Mouse (Mus musculus) liver, adult (tissue): ENCODE results near the gene Lrrk1.

Experiments
- GATA4 ChIP-seq: IDR thresholded peaks from 2 replicates; pipeline ENCODE4 v1.6.1; 2014; ENCODE audit warnings: mild to moderate bottlenecking, low read length; ENCODE audit not compliant: insufficient replicate concordance

The Lrrk1 gene

DNA sequence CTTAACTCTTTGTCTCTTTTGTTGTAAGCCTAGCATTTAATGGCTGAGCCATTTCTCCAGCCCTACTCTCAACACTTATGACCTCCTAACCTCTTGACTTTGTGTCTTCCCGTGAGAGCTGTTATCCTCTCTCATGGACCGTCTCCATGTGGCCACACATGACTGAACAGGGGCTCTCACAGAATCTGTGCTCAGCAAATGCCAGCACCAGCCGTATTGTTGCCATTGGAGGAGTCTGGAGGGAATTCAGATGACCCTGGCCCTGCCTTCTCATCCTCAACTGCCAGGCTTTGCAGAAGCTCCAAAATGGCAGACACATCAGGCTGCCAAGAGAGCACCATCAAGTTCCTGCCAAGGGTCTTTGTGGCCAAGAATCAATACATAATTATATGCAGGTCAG is 9.1 kb upstream of the Lrrk1 start:
- TF ChIP-seq GATA4 = no peak

DNA sequence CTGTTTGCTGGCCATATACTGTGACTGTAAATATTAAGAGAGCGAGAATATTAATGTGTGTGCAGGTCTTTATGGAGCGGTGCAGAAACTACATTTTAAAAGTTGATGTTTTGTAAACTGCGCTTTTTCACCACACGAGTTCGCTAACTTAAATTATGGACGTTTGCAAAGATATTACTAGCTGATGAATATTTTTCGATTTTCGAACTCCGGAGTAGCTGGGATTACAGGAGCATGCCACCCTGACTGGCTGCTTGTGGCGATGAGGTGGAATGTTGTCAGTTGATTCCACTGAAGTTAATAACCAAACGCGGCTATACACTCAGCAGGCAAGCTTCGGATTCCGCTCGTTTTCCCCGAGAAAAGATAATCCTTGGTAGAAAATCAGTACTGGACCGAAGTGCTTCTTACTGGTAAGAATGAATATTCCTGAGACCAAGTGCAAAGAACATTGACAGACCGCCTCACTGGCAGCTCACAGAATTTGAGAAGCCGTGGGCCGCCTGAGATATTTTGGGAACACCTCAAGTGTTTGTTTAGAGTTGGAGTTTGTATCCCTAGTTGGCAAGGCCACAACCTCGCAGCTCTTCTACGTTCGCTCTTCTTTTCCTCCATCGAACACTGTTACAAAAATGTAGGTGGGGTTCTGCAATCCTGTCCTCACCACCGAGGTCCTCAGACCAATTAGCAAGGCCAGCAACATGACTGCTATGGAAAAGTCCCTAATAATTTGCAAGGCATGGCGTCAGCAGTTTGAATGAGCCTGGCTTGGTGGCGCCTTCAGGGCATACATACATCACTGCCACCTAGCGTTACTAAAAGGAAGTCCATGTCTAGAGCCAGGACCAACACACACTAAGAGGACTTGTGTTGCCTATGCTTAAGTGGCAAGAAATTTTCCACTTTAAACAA is 727 bp upstream of the Lrrk1 start:
- no peak for TF ChIP-seq GATA4

DNA sequence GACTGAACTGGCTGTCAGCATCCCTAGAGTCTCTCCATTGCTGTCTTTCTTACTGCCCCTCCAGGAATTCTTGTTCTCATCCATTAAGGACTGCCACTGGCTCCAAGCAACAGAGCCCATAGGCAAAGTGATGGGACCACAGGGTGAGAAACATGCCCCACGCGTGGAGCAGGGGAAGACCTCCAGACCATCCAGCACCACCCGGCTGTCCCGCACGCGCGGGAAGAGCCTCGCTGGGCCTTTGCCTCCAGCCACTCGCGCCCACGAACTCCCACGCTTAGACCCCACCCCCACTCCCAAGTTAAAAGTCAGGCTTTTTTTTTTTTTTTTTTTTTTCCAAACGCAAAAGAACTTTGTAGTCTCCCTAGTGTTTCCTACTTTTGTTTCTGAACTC is 734 bp downstream of the Lrrk1 start:
- TF ChIP-seq GATA4 = no peak

DNA sequence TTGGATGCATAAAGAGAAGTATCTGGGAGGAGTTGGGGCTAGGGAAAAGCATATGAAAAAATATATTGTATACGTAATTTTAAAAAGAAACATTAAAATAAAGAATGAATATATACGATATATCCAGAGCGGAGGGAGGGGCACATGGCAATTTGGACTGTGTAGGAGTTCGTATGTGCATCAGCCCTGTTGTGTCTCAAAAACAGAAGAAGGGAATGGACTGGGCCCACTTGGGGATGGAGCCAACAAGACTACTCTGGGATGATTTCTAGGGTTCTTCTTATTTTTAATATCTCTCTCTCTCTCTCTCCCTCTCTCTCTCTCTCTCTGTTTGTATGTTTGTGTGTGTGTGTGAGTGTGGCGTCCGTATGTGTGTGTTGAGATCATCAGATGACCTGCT is 1.7 kb downstream of the Lrrk1 start:
- no peak for TF ChIP-seq GATA4

DNA sequence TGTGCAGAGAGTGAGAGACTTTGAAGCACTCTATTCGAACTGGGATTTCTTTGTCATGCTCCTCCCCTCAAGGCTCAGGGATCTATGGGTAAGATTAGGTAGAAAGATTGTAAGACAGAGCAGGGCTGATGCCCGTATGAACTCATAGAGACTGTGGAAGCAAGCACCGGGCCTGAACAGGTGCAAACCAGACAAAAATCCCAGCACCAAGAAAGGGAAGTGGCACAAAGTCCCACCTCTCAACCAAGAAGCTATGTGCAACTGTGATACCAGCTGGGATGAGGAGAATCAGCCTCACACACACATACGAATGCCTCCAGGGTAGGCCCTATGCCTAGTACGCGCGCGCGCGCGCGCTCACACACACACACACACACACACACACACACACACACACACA is 2.3 kb downstream of the Lrrk1 start:
- no peak for TF ChIP-seq GATA4

DNA sequence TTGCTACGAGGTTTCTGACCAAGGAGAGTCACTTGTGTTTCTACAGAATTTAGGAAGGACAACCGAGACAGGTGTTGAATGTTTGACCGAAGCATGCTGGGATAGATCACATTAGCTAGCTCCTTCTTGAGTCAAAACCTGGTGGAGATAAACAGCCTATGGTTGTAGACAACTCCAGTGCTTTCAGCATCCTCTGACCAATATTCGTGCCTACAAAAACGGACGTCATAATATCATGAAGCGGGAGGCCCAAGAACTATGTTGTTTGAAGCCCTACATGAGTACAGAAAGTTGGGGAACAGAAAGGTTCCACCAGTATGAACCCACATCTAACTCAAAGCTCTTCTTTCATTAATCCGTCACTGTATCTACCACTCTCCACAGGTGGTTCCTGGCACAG is 3.3 kb downstream of the Lrrk1 start:
- no peak for TF ChIP-seq GATA4

DNA sequence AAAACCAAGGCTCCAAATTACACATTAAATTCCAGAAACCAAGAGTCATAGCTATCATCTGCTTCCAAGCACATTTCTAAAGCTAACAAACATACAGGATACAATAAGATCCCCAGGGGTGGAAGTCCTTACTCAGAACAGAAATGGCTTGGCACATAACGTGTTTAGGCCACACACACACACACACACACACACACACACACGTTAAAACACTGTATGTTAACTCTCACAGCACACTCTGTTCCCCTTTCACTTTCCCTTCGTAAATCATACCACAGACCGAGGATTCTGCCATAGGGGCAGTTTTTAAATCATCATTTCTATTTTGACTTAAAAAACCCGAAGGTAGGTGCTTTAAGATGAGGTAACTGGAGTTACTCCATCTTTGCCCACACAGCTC is 3.9 kb downstream of the Lrrk1 start:
- TF ChIP-seq GATA4 = no peak

DNA sequence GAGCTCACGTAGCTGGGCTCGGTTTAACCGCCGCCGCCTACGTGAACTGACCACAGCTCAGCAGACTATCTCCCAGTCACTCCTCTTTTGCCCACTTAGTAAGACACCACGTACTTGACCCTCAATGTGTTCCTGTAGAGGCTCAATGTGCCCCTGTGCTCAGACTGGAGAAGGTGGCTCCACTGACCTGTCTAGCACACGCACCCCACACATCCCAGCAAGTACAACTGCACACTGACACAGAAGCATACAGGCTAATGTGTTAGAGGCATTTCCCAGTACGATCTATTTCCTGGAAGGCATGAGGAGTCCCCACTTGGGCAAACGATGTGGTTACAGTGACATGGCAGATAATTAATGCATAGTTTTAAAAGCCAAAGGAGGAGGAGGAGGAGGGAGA is 11.6 kb downstream of the Lrrk1 start:
- TF ChIP-seq GATA4 = no peak

DNA sequence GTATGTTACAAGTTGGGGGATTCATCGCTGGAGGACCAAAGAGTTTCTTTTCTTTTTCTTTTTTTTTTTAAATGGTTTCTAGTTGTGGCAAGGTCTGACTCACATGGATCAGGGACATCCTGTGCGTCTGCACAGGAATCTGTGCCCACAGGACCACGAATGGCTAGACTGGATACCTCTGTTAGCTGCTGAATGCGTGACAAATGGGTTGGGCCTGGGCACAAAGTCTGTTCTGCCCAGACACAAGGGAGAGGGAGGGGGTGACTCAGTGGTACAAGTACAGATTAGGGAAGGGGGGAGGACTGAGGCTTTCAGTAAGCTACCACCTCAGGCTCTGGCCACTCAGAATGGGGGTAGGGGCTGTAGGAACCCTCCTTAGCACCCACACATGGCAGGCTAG is 12.4 kb downstream of the Lrrk1 start:
- TF ChIP-seq GATA4 = no peak

DNA sequence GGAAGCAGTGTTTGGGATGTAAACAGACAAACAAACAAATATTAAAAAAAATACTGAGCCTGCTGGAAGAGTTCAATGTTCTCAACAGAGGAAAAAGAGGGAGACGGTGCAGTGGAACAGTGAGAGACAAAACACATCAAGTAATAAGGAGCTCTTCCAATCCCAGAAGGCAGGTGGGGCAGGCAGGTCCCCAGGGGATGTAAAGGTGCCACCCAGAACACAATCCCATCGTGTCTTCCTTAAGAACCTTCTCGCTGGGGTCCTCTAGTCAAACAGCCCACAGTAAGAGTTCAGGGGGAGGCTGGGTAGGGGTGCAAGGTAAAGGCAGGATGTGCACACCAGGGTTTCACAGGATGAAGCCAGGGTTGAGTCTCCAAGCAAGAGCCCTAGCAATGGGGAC is 14.8 kb downstream of the Lrrk1 start:
- TF ChIP-seq GATA4 = no peak

DNA sequence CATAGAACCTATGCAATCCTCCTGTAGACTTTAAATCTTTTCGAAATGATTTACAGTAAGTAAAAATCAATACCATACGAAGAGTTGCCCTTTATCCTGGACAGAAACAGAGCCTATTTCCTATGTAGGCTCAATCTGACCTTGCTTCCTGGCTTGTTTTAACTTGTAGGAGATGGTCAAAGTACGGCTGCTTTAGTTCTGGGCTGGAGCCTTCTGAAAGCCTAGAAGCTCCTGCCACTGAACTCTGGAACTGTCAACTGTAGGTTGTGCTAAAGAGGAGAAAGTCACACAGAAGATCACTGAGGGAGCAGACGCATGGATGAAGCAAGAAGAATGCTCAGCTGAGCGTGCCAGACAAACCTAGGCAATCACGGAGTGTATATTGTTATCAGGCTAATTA is 17.2 kb downstream of the Lrrk1 start:
- no peak for TF ChIP-seq GATA4

DNA sequence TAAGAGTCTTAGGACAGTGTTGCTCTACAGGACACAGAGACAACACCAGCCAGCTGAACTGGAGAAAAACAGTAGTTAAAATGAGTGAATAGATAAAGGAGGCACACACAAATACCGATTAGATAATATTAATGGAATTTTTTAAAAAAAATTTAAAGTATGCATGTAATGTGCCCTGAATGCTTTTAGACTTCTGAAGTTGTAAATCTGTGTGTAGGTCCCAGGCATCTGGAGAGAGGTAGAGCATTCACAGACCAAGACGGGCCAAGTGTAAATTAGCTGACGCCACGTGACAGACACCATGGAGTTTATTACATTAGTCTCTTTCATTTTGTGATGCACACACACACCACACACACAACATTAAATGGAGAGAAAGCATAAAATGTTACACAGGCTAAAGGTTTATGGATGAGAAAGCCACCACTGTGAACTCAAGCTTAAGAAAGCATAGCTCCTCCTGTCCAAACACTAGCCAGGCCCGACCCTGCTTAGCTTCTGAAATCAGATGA is 18.2 kb downstream of the Lrrk1 start:
- TF ChIP-seq GATA4 = no peak

DNA sequence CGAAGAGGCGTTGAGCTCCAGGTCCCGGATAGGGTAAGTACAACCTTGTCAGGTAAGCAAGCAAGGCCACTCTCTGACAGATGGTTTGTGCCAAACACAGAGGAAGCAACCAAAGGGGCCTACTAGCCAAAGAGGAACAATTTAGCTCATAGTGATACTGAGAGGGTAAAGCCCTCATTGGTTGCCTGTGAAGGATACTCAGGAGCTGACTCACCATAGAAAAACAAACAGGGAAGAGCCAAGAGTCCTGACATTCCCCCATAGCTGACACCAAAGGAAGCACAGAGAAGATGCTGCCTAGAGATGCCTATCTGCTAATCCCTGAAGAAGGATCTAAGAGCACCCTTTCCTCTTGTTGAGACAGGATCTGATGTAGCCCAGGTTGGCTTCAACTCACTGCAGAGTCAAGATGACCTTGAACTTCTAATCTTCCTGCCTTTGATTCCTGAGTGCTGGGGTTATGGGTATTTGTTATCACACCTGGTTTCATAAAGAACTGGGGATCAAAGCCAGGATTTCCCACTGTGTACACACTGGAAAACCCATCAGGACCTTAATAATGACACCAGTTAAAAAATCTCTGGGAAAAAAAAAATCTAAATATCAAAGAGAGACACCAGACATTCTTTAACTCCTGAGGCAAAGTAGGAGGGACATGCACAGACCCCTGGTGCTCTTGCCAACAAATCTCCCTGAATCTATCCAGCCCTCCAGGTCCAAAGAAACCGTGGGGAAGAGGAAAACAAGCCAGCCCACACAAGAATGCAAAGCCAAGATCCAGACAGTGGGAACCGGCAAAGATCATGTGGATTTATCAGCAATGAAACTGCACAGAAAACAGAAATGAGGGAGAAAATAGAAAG is 18.8 kb downstream of the Lrrk1 start:
- no peak for TF ChIP-seq GATA4

DNA sequence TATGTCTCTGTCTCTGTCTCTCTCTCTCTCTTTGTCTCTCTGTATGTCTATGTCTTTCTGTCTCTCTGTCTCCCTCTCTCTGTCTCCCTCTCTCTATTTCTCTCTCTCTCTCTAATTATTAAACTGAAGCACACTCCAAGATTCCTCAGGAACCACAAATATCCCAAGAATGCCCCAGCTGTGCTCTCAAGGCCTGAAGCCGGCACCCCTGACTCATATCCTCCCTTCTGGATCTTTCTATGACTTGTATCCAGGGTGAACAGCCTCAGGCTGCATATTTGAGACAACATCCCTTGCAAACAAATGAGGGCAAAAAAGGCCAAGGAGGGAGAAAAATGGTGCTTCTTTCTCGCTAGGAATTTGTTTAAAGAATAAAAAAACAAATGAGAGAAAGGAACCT is 22.2 kb downstream of the Lrrk1 start, which contains the start of gene Gm10974:
Gene Gm10974 (plus strand): TSS at position 2 of the 400 bp plus-strand sequence.
- TF ChIP-seq GATA4 = no peak

DNA sequence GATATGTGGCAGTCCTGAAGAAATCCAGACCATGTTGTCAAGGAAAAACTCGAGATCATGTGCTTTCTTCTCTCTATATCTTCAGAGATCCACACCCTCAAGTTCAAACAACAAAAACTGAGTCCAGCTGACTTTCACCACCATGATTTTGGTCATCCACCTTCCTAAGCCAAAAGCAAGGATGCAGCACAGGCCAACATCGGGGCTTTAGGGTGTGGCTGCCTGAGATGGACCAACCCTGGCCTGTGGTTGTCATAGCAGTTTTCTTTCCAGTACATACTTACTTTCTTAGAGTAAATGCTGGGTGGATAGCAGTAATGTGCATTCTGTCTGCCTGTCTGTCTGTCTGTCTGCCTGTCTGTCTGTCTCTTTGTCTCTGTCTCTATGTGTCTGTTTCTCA is 22.7 kb downstream of the Lrrk1 start:
- no peak for TF ChIP-seq GATA4

DNA sequence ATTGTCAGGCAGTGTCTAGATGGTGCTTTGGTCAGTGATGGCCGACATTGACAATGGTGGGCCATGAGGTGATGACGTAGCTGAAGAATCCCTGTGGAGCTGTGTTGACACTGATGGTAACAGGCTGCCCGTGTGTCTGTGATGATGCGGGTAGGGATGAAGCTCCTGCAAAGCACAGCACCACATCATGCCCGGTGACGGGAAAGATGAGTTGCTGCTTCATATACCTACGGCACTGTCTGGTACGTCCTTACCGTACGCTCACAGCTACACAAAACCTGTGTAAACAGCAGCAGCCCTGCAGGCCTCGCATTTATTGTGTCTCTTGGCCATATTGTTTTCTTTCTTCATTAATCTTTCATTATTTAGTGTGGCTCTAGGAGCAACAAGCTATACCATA is 23.7 kb downstream of the Lrrk1 start:
- TF ChIP-seq GATA4 = no peak
